Mouse (Mus musculus): ENCODE data around the gene A630001G21Rik.

DNA sequence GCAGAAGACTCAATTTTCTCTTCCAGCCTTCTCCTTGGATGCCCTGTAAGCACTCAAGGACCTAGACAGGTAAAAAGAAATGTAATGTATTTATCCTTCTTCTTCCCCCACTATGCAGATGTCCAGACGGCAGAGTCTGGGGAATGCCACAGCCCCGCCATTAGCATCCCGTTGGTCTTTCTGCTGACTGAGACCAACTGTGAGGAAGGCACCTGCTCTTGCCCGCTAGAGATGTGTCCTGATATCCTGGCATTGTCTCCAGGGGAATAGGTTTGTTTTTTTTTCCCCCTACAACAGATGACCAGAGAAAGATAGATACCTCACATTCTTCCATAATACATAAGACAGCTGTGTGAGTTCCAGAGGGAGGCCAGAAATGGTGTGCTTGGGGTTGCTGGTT, 14.2 kb downstream of the A630001G21Rik start:
- TF ChIP-seq CTCF (IDR thresholded peaks at IDR 0.05; ENCODE audit: control insufficient read depth, insufficient read depth, low read length) (no peak), POLR2A (IDR thresholded peaks at IDR 0.05; ENCODE audit: borderline replicate concordance, control insufficient read depth, low read depth, low read length) (no peak)
